Mouse (Mus musculus): Measurements from ENCODE around the gene Ptpn21. TPM values are rescaled to one million over a fixed set of nuclear protein-coding genes. Genes with fewer than 3 reads are reported as not detected.

The Ptpn21 gene
- polyA plus RNA-seq (2012; rRNA removed): 10.9 TPM in 2 replicates

GRCm38 (mm10) chr12:98736951-98737800, at the start of gene Ptpn21:
TSS of gene Ptpn21 (minus strand) at chr12:98737405.
- Histone ChIP-seq H3K36me3 (ENCODE audit: control insufficient read depth, insufficient read depth, low read length) (no peaks in the 10 kb centered on the region), H3K4me3 (ENCODE audit: control insufficient read depth, low read depth, low read length) (peak within 1 kb of the TSS; percentile 60), H3K27me3 (ENCODE audit: control insufficient read depth, insufficient read depth, low read length) (no peaks in the 10 kb centered on the region), H3K4me1 (ENCODE audit: control insufficient read depth, insufficient read depth, low read length) (peaks cover 19% of the 10 kb centered on the region), H3K27ac (ENCODE audit: control insufficient read depth, insufficient read depth, low read depth, low read length) (peak within 1 kb of the TSS; percentile 2)
- TF ChIP-seq POLR2A (IDR thresholded peaks at IDR 0.05; ENCODE audit: control insufficient read depth, low read depth, low read length): no peak
- TF ChIP-seq CTCF (IDR thresholded peaks at IDR 0.05; ENCODE audit: control insufficient read depth, insufficient read depth, insufficient replicate concordance, low read depth, low read length): no peak

DNA sequence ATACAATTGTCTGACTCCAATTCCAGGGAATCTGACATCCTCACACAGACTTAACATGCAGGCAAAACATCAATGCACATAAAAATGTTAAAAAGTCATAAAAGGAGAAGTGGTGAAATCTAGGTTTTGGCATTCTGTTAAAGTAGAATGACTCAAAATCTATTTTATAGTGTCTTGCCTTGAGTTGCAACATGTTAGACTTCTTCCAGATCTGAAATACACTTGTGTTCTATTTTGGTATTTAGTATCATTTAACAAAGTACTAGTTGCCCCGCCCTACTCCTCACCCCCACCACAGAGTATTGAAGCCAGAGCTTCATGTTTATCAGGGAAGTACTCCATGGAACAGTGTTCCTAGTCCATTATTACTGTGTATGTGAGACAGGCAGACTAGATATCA, 47.0 kb upstream of the Ptpn21 start:
- Histone ChIP-seq H3K4me3 (ENCODE audit: control insufficient read depth, low read depth, low read length) (no peak overlapping the region), H3K27me3 (ENCODE audit: control insufficient read depth, insufficient read depth, low read length) (no peaks in the 10 kb centered on the region), H3K27ac (ENCODE audit: control insufficient read depth, insufficient read depth, low read depth, low read length) (no peak overlapping the region), H3K4me1 (ENCODE audit: control insufficient read depth, insufficient read depth, low read length) (no peaks in the 10 kb centered on the region), H3K36me3 (ENCODE audit: control insufficient read depth, insufficient read depth, low read length) (peaks cover 6% of the 10 kb centered on the region)
- TF ChIP-seq POLR2A (IDR thresholded peaks at IDR 0.05; ENCODE audit: control insufficient read depth, low read depth, low read length) (no peak), CTCF (IDR thresholded peaks at IDR 0.05; ENCODE audit: control insufficient read depth, insufficient read depth, insufficient replicate concordance, low read depth, low read length) (no peak)

GRCm38 (mm10) chr12:98779148-98779547, 41.9 kb upstream of the Ptpn21 start:
- H3K4me3 ChIP-seq (ENCODE audit: control insufficient read depth, low read depth, low read length): no peak overlapping the region
- H3K27ac ChIP-seq (ENCODE audit: control insufficient read depth, insufficient read depth, low read depth, low read length): no peak overlapping the region
- H3K4me1 ChIP-seq (ENCODE audit: control insufficient read depth, insufficient read depth, low read length): no peaks in the 10 kb centered on the region

DNA sequence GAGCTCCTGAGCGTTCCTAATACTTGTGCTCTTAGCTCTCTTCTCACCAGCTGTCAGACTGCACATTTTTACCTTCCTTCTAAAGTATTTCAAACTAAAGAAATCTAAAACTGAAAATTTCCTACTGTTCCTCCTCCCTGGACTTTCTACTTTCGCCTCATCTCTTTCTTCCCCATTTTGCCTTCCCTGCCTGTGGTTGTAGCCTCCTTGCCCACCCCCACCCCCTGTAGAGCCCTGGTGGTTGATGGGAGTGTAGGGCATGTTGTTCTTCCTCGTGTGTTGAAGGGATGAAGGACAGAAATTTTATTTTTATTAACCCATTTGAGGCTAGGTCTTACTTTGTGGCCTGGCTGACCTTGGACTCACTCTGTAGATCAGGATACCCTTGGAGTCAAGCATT, 40.3 kb upstream of the Ptpn21 start:
- Histone ChIP-seq H3K4me1 (ENCODE audit: control insufficient read depth, insufficient read depth, low read length) (no peaks in the 10 kb centered on the region), H3K27ac (ENCODE audit: control insufficient read depth, insufficient read depth, low read depth, low read length) (no peak overlapping the region), H3K27me3 (ENCODE audit: control insufficient read depth, insufficient read depth, low read length) (no peaks in the 10 kb centered on the region), H3K36me3 (ENCODE audit: control insufficient read depth, insufficient read depth, low read length) (peaks cover 5% of the 10 kb centered on the region), H3K4me3 (ENCODE audit: control insufficient read depth, low read depth, low read length) (no peak overlapping the region)
- no peak for TF ChIP-seq CTCF (IDR thresholded peaks at IDR 0.05; ENCODE audit: control insufficient read depth, insufficient read depth, insufficient replicate concordance, low read depth, low read length)

More at GRCm38 (mm10) chr12:98779148-98779547, 41.9 kb upstream of the Ptpn21 start:
- Histone ChIP-seq H3K36me3 (ENCODE audit: control insufficient read depth, insufficient read depth, low read length) (peaks cover 5% of the 10 kb centered on the region), H3K27me3 (ENCODE audit: control insufficient read depth, insufficient read depth, low read length) (no peaks in the 10 kb centered on the region)
- TF ChIP-seq POLR2A (IDR thresholded peaks at IDR 0.05; ENCODE audit: control insufficient read depth, low read depth, low read length) (no peak), CTCF (IDR thresholded peaks at IDR 0.05; ENCODE audit: control insufficient read depth, insufficient read depth, insufficient replicate concordance, low read depth, low read length) (no peak; the same call in 1 of the 2 replicates)

- Histone ChIP-seq H3K27ac (ENCODE audit: control insufficient read depth, insufficient read depth, low read depth, low read length) (no peak overlapping the region), H3K4me1 (ENCODE audit: control insufficient read depth, insufficient read depth, low read length) (no peaks in the 10 kb centered on the region), H3K27me3 (ENCODE audit: control insufficient read depth, insufficient read depth, low read length) (no peaks in the 10 kb centered on the region), H3K36me3 (ENCODE audit: control insufficient read depth, insufficient read depth, low read length) (peaks cover 3% of the 10 kb centered on the region), H3K4me3 (ENCODE audit: control insufficient read depth, low read depth, low read length) (no peak overlapping the region)
- TF ChIP-seq POLR2A (IDR thresholded peaks at IDR 0.05; ENCODE audit: control insufficient read depth, low read depth, low read length) (no peak), CTCF (IDR thresholded peaks at IDR 0.05; ENCODE audit: control insufficient read depth, insufficient read depth, insufficient replicate concordance, low read depth, low read length) (no peak)
Observed at GRCm38 (mm10) chr12:98766241-98766640, 29.0 kb upstream of the Ptpn21 start.

DNA sequence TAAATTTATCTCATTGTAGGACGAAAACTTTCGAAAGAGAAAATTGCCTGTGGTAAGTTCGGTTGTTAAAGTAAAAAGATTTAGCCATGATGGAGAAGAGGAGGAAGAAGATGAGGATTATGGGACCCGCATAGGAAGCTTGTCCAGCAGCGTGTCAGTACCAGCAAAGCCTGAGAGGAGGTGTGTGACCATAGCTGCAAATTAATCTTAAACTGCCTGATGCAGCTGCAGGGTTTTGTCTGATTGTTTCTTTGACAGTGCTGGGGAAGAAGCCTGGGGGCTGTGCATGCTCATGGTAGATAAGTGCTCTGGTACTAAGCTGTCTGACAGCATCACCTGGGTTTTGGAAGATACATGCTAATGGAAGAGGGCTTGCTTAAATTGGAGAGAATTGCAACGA, 22.5 kb upstream of the Ptpn21 start:
- no peak overlapping the region for H3K4me3 ChIP-seq (ENCODE audit: control insufficient read depth, low read depth, low read length)
- H3K36me3 ChIP-seq (ENCODE audit: control insufficient read depth, insufficient read depth, low read length): peaks cover 7% of the 10 kb centered on the region
- TF ChIP-seq POLR2A (IDR thresholded peaks at IDR 0.05; ENCODE audit: control insufficient read depth, low read depth, low read length): no peak
- TF ChIP-seq CTCF (IDR thresholded peaks at IDR 0.05; ENCODE audit: control insufficient read depth, insufficient read depth, insufficient replicate concordance, low read depth, low read length): no peak
- no peaks in the 10 kb centered on the region for H3K27me3 ChIP-seq (ENCODE audit: control insufficient read depth, insufficient read depth, low read length)
- no peak overlapping the region for H3K27ac ChIP-seq (ENCODE audit: control insufficient read depth, insufficient read depth, low read depth, low read length)
- H3K4me1 ChIP-seq (ENCODE audit: control insufficient read depth, insufficient read depth, low read length): no peaks in the 10 kb centered on the region

DNA sequence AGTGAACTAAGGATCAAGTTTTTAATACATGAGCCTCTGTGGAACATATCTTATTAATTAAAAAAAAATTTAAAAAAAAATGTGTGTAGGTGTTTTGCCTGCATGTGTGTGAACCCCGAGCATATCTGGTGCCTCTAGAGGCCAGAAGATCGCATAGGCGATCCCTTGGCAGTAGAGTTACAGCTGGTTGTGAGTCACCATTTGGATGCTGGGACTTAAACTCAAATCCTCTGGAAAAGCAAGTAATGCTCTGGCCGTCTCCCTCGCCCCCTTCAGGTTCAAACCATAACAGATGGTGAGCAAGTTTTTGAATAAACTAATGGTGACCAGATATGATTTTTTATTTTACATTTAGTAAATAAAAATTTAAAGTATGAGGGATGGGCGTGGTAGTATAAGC, 20.4 kb upstream of the Ptpn21 start:
- Histone ChIP-seq H3K27ac (ENCODE audit: control insufficient read depth, insufficient read depth, low read depth, low read length) (no peak overlapping the region), H3K4me1 (ENCODE audit: control insufficient read depth, insufficient read depth, low read length) (no peaks in the 10 kb centered on the region), H3K27me3 (ENCODE audit: control insufficient read depth, insufficient read depth, low read length) (no peaks in the 10 kb centered on the region), H3K36me3 (ENCODE audit: control insufficient read depth, insufficient read depth, low read length) (peaks cover 8% of the 10 kb centered on the region), H3K4me3 (ENCODE audit: control insufficient read depth, low read depth, low read length) (no peak overlapping the region)
- TF ChIP-seq POLR2A (IDR thresholded peaks at IDR 0.05; ENCODE audit: control insufficient read depth, low read depth, low read length) (no peak), CTCF (IDR thresholded peaks at IDR 0.05; ENCODE audit: control insufficient read depth, insufficient read depth, insufficient replicate concordance, low read depth, low read length) (no peak)
